Mouse (Mus musculus): ENCODE data around the gene Copg1. TPM values are rescaled to one million over a fixed set of nuclear protein-coding genes. Genes with fewer than 3 reads are reported as not detected.

The Copg1 gene
- polyA plus RNA-seq (2014; fragmentation: Nextera tagmentation; extraction: Ambion mirVana) = 177 TPM in 2 replicates

GRCm38 (mm10) chr6:87887594-87888233, at the start of gene Copg1:
Copg1 (plus strand) TSS chr6:87887814.
- Histone ChIP-seq H3K27ac (ENCODE audit: low read depth) (peak within 1 kb of the TSS; percentile 67), H3K4me2 (peak within 1 kb of the TSS; percentile 78), H3K27me3 (ENCODE audit: insufficient read depth, low read length) (no peaks in the 10 kb centered on the region), H3K9ac (peak within 1 kb of the TSS; percentile 82), H3K4me3 (ENCODE audit: low read depth, low read length) (peak within 1 kb of the TSS; percentile 83), H3K9me3 (ENCODE audit: low read depth, low read length) (no peaks in the 10 kb centered on the region), H3K36me3 (ENCODE audit: insufficient read depth) (peaks cover 39% of the 10 kb centered on the region), H3K4me1 (ENCODE audit: insufficient read depth) (peaks cover 6% of the 10 kb centered on the region; the same call in 1 of the 2 replicates)
- ATAC-seq (ENCODE audit: insufficient read depth) = peak; percentile 96
- peak; percentile 96 for TF ChIP-seq CTCF (IDR thresholded peaks at IDR 0.05; ENCODE audit: low read depth)
- under 1% methylated on average over 31 of the region's 31 CpGs for WGBS
- DNase-seq = peak; percentile 100

- Histone ChIP-seq H3K4me1 (ENCODE audit: insufficient read depth) (no peaks in the 10 kb centered on the region), H3K4me2 (peak within 1 kb of the TSS; percentile 89), H3K36me3 (ENCODE audit: insufficient read depth) (peaks cover 33% of the 10 kb centered on the region), H3K9ac (peak within 1 kb of the TSS; percentile 82), H3K9me3 (ENCODE audit: low read depth, low read length) (no peaks in the 10 kb centered on the region), H3K27ac (ENCODE audit: low read depth) (peak within 1 kb of the TSS; percentile 95), H3K4me3 (ENCODE audit: low read depth, low read length) (peak within 1 kb of the TSS; percentile 80), H3K27me3 (ENCODE audit: insufficient read depth, low read length) (no peaks in the 10 kb centered on the region)
- under 1% methylated on average over 46 of the region's 46 CpGs for WGBS
- ATAC-seq (ENCODE audit: insufficient read depth) = peak; percentile 96
- DNase-seq = peak; percentile 98
- TF ChIP-seq CTCF (IDR thresholded peaks at IDR 0.05; ENCODE audit: low read depth) = no peak
Measured at GRCm38 (mm10) chr6:87838551-87839197, 48.9 kb upstream of the Copg1 start, which contains the start of gene Isy1. Isy1 (minus strand) TSS chr6:87838798.

- H3K9ac ChIP-seq = no peak overlapping the region
- no peak overlapping the region for H3K27ac ChIP-seq (ENCODE audit: low read depth)
- TF ChIP-seq CTCF (IDR thresholded peaks at IDR 0.05; ENCODE audit: low read depth) = no peak
- no peaks in the 10 kb centered on the region for H3K27me3 ChIP-seq (ENCODE audit: insufficient read depth, low read length)
- no peaks in the 10 kb centered on the region for H3K4me1 ChIP-seq (ENCODE audit: insufficient read depth)
- no peaks in the 10 kb centered on the region for H3K9me3 ChIP-seq (ENCODE audit: low read depth, low read length)
- peak overlapping the region; percentile 89; the same call in 1 of the 2 replicates for H3K4me2 ChIP-seq
- peaks cover 34% of the 10 kb centered on the region for H3K36me3 ChIP-seq (ENCODE audit: insufficient read depth)
- no peak for DNase-seq
- no peak for ATAC-seq (ENCODE audit: insufficient read depth)
- no peak overlapping the region for H3K4me3 ChIP-seq (ENCODE audit: low read depth, low read length)
- WGBS = 52% methylated on average over 11 of the region's 11 CpGs
Measured at GRCm38 (mm10) chr6:87839797-87840341, 47.7 kb upstream of the Copg1 start.

GRCm38 (mm10) chr6:87841635-87842034, 46.0 kb upstream of the Copg1 start:
- Histone ChIP-seq H3K36me3 (ENCODE audit: insufficient read depth) (peaks cover 48% of the 10 kb centered on the region), H3K27ac (ENCODE audit: low read depth) (no peak overlapping the region), H3K4me3 (ENCODE audit: low read depth, low read length) (no peak overlapping the region), H3K9me3 (ENCODE audit: low read depth, low read length) (no peaks in the 10 kb centered on the region), H3K9ac (no peak overlapping the region), H3K27me3 (ENCODE audit: insufficient read depth, low read length) (no peaks in the 10 kb centered on the region), H3K4me2 (no peak overlapping the region), H3K4me1 (ENCODE audit: insufficient read depth) (no peaks in the 10 kb centered on the region)
- ATAC-seq (ENCODE audit: insufficient read depth) = no peak
- no peak for TF ChIP-seq CTCF (IDR thresholded peaks at IDR 0.05; ENCODE audit: low read depth)
- no peak for DNase-seq
- 79% methylated on average over 8 of the region's 8 CpGs for WGBS

DNA sequence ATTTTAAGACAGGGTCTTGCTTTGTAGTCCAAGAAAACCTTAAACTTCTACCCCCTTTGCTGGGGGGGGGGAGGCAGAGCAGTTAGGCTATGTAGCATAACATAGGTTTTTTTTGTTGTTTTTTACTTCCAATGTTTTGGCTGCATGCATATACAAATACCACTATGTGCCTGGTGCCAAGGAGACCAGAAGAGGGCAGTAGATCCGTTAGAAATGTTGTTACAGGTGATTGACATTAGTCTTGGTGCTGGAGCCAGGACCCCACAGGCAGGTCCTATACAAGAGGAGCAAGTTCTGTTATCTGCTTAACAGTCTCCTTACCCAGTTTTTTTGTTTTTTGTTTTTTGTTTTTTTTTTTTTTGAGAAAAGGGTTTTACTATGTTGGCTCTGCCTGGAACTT, 45.4 kb upstream of the Copg1 start:
- no peak for ATAC-seq (ENCODE audit: insufficient read depth)

GRCm38 (mm10) chr6:87845031-87845695, 42.5 kb upstream of the Copg1 start:
- peaks cover 63% of the 10 kb centered on the region for H3K36me3 ChIP-seq (ENCODE audit: insufficient read depth)

More for the DNA sequence above, 45.4 kb upstream of the Copg1 start:
- Histone ChIP-seq H3K9me3 (ENCODE audit: low read depth, low read length) (no peaks in the 10 kb centered on the region), H3K4me1 (ENCODE audit: insufficient read depth) (no peaks in the 10 kb centered on the region), H3K36me3 (ENCODE audit: insufficient read depth) (peaks cover 54% of the 10 kb centered on the region), H3K27me3 (ENCODE audit: insufficient read depth, low read length) (no peaks in the 10 kb centered on the region), H3K4me3 (ENCODE audit: low read depth, low read length) (no peak overlapping the region), H3K27ac (ENCODE audit: low read depth) (no peak overlapping the region), H3K4me2 (no peak overlapping the region), H3K9ac (no peak overlapping the region)
- TF ChIP-seq CTCF (IDR thresholded peaks at IDR 0.05; ENCODE audit: low read depth) = peak; percentile 36; the same call in 1 of the 2 replicates
- WGBS = 21% methylated on average over 1 of the region's 1 CpGs
- peak; percentile 36 for DNase-seq

More at GRCm38 (mm10) chr6:87845031-87845695, 42.5 kb upstream of the Copg1 start:
- DNase-seq (no peak), ATAC-seq (ENCODE audit: insufficient read depth) (no peak)
- Histone ChIP-seq H3K4me2 (no peak overlapping the region), H3K27me3 (ENCODE audit: insufficient read depth, low read length) (no peaks in the 10 kb centered on the region), H3K4me1 (ENCODE audit: insufficient read depth) (0 out of 2 replicates have a peak, but pooled peaks cover 4% of the 10 kb centered on the region), H3K27ac (ENCODE audit: low read depth) (no peak overlapping the region), H3K9ac (no peak overlapping the region), H3K4me3 (ENCODE audit: low read depth, low read length) (no peak overlapping the region), H3K9me3 (ENCODE audit: low read depth, low read length) (no peaks in the 10 kb centered on the region)
- no peak for TF ChIP-seq CTCF (IDR thresholded peaks at IDR 0.05; ENCODE audit: low read depth)
- WGBS = 91% methylated on average over 13 of the region's 13 CpGs

Data from lung, embryonic 14.5 days (tissue).